Comparison of ENCODE assay signal across 24 mouse cellular contexts in genomic region chr7:19745971-19746370, GRCm38 (mm10). TPM values are rescaled to one million over a fixed set of nuclear protein-coding genes. Genes with fewer than 3 reads are reported as not detected.
A peak's percentile ranks its signal among the peaks of the same experiment; 100 is the strongest.
DNase-seq lines count a peak whose midpoint lies in the region; ATAC-seq and TF ChIP-seq lines count a peak whose summit lies in the region.
"Had no signal": no experiment of that assay in that cellular context is flagged by ENCODE, and none has a peak within 500 bp of the region (broad histone marks: within the 10 kb centered on the region; RNA-seq: fewer than 3 reads in every experiment).

No protein-coding gene starts in this region.

- WGBS in heart, adult 2 months: 64% methylated on average over 10 of the region's 10 CpGs
- WGBS in kidney, embryonic 15.5 days: 65% methylated on average over 8 of the region's 10 CpGs
- 88% methylated on average over 8 of the region's 10 CpGs for WGBS in spleen, adult 2 months

- no peak for TF ChIP-seq EP300 in heart, adult 2 months (IDR thresholded peaks at IDR 0.05; ENCODE audit: insufficient read depth, low read depth, low read length)

- H3K9ac ChIP-seq in heart, adult 2 months (ENCODE audit: low read depth, low read length): no peak overlapping the region
- no peak overlapping the region for H3K9ac ChIP-seq in kidney, embryonic 15.5 days
- H3K9ac ChIP-seq: embryonic facial prominence, embryonic 15.5 days; liver, embryonic 14.5 days; midbrain, embryonic 12.5 days had no signal

- peak overlapping the region; percentile 41; the same call in 1 of the 2 replicates for H3K27ac ChIP-seq in heart, adult 2 months
- peak overlapping the region; percentile 83; the same call in 1 of the 2 replicates for H3K27ac ChIP-seq in kidney, embryonic 15.5 days
- H3K27ac ChIP-seq in spleen, adult 2 months (ENCODE audit: insufficient read depth, low read length): 0 out of 2 replicates have a peak overlapping the region, but pooled peaks have one; percentile 18
- H3K27ac ChIP-seq: embryonic facial prominence, embryonic 15.5 days; liver, embryonic 14.5 days had no signal

- H3K79me2 ChIP-seq in heart, adult 2 months (replicated peaks; ENCODE audit: control insufficient read depth, insufficient read depth, low read length): no peaks in the 10 kb centered on the region; the same call in 1 of the 2 replicates

- ATAC-seq in kidney, embryonic 15.5 days (replicated peaks; ENCODE audit: low FRiP score): no peak
- ATAC-seq: forebrain, embryonic 16.5 days; hindbrain, postnatal 0 days had no signal

- H3K27me3 ChIP-seq in heart, adult 2 months (ENCODE audit: control insufficient read depth, insufficient read depth, low read length): no peaks in the 10 kb centered on the region
- no peaks in the 10 kb centered on the region for H3K27me3 ChIP-seq in kidney, embryonic 15.5 days
- H3K27me3 ChIP-seq in spleen, adult 2 months (ENCODE audit: control insufficient read depth, insufficient read depth, low read length): peaks cover 4% of the 10 kb centered on the region
- H3K27me3 ChIP-seq: embryonic facial prominence, embryonic 15.5 days; limb, embryonic 13.5 days; midbrain, embryonic 12.5 days had no signal

- intact Hi-C loops in heart, adult 2 months (cut with DNase I): no loop called here

- peaks cover 3% of the 10 kb centered on the region; the same call in 1 of the 2 replicates for H3K36me3 ChIP-seq in heart, adult 2 months (ENCODE audit: control insufficient read depth, insufficient read depth, low read length)
- peaks cover 33% of the 10 kb centered on the region for H3K36me3 ChIP-seq in kidney, embryonic 15.5 days
- no peaks in the 10 kb centered on the region for H3K36me3 ChIP-seq in spleen, adult 2 months (ENCODE audit: control insufficient read depth, insufficient read depth, low read length)

- H3K4me2 ChIP-seq in kidney, embryonic 15.5 days: peak overlapping the region; percentile 88

- DNase-seq in heart, adult 2 months: no peak
- DNase-seq in heart, adult 8-10 months (ENCODE audit: low spot score): no peak
- DNase-seq in kidney, postnatal 36 days: no peak
- no peak for DNase-seq in spleen, adult 2 months (ENCODE audit: low read depth in 1 of 2, low spot score in 2 of 2)
- DNase-seq in spleen, postnatal 10 days (ENCODE audit: low spot score in 2 of 2): no peak
- DNase-seq in testis, postnatal 14 days (ENCODE audit: low spot score): peak; percentile 80
- DNase-seq: adrenal gland, adult 8-10 months; cerebellum, adult 11-12 months; cerebellum, postnatal 14 days; heart, postnatal 36 days; kidney, adult 8-10 months; right cerebral cortex, postnatal 25 days; thymus, postnatal 36 days had no signal

- no peak for TF ChIP-seq CTCF in heart, adult 2 months (IDR thresholded peaks at IDR 0.05)
- no peak for TF ChIP-seq CTCF in spleen, adult 2 months (IDR thresholded peaks at IDR 0.05; ENCODE audit: extremely low read depth, insufficient read depth, insufficient read length, insufficient replicate concordance)

- H3K9me3 ChIP-seq in kidney, embryonic 15.5 days (replicated peaks): no peaks in the 10 kb centered on the region
- H3K9me3 ChIP-seq: embryonic facial prominence, embryonic 15.5 days; limb, embryonic 13.5 days; midbrain, embryonic 12.5 days had no signal

- H3K4me3 ChIP-seq in heart, adult 2 months: no peak overlapping the region
- no peak overlapping the region for H3K4me3 ChIP-seq in kidney, embryonic 15.5 days (replicated peaks)
- no peak overlapping the region for H3K4me3 ChIP-seq in spleen, adult 2 months (ENCODE audit: extremely low read depth, insufficient read depth, insufficient read length)
- H3K4me3 ChIP-seq: embryonic facial prominence, embryonic 15.5 days; limb, embryonic 13.5 days; midbrain, embryonic 12.5 days; myocyte had no signal

- TF ChIP-seq POLR2A in heart, adult 2 months (IDR thresholded peaks at IDR 0.05; ENCODE audit: insufficient read depth, low read depth, low read length): no peak
- TF ChIP-seq POLR2A in spleen, adult 2 months (IDR thresholded peaks at IDR 0.05; ENCODE audit: low read depth, low read length): no peak

- H3K4me1 ChIP-seq in heart, adult 2 months (ENCODE audit: control insufficient read depth, insufficient read depth, low read length): peaks cover 18% of the 10 kb centered on the region
- peaks cover 82% of the 10 kb centered on the region for H3K4me1 ChIP-seq in kidney, embryonic 15.5 days
- H3K4me1 ChIP-seq in spleen, adult 2 months (ENCODE audit: control insufficient read depth, insufficient read depth, insufficient read length): no peaks in the 10 kb centered on the region; the same call in 1 of the 2 replicates

RNA-seq across cellular contexts. Expression of gene Nectin2, which starts 4.3 kb away (rescaled TPM):
- 10 to 100 TPM; 30.2 to 41.4 TPM for total RNA-seq in heart, adult 2 months (2021)
- 29.4 and 30.7 TPM in 2 replicates for polyA plus RNA-seq in heart, adult 2 months (2012; rRNA removed)
- total RNA-seq in heart, adult 8-10 months (2022): 10 to 100 TPM; 24.8 to 37.3 (median 34.9) TPM
- polyA plus RNA-seq in kidney, embryonic 15.5 days (2015; fragmentation: Nextera tagmentation; extraction: Ambion mirVana): 130 and 138 TPM in 2 replicates
- 23.3 and 24.4 TPM in 2 replicates for polyA plus RNA-seq in spleen, adult 2 months (2012; rRNA removed)

RNA-seq across cellular contexts. Expression of gene Bcam, which starts 24.8 kb away (rescaled TPM):
- 100 to 1,000 TPM; 190 to 214 TPM for total RNA-seq in heart, adult 2 months (2021)
- 240 and 262 TPM in 2 replicates for polyA plus RNA-seq in heart, adult 2 months (2012; rRNA removed)
- total RNA-seq in heart, adult 8-10 months (2022): 100 to 1,000 TPM; 185 to 199 (median 197) TPM
- 244 and 257 TPM in 2 replicates for polyA plus RNA-seq in kidney, embryonic 15.5 days (2015; fragmentation: Nextera tagmentation; extraction: Ambion mirVana)
- 30.1 and 39.8 TPM in 2 replicates for polyA plus RNA-seq in spleen, adult 2 months (2012; rRNA removed)
- total RNA-seq: neutrophil, adult 5-6 weeks had no signal

RNA-seq across cellular contexts. Expression of gene Tomm40, which starts 30.7 kb away (rescaled TPM):
- 10 to 100 TPM; 92.7 to 98.2 TPM for total RNA-seq in heart, adult 2 months (2021)
- 81.9 and 91.2 TPM in 2 replicates for polyA plus RNA-seq in heart, adult 2 months (2012; rRNA removed)
- 100 to 1,000 TPM in 1 of 4 experiments, 10 to 100 TPM in 3; 94.0 to 101 (median 99.2) TPM for total RNA-seq in heart, adult 8-10 months (2022)
- polyA plus RNA-seq in kidney, embryonic 15.5 days (2015; fragmentation: Nextera tagmentation; extraction: Ambion mirVana): 168 and 177 TPM in 2 replicates
- 51.1 and 66.8 TPM in 2 replicates for polyA plus RNA-seq in spleen, adult 2 months (2012; rRNA removed)

RNA-seq across cellular contexts. Expression of gene Apoe, which starts 47.0 kb away (rescaled TPM):
- total RNA-seq in heart, adult 2 months (2021): 100 to 1,000 TPM; 278 to 293 TPM
- 456 and 519 TPM in 2 replicates for polyA plus RNA-seq in heart, adult 2 months (2012; rRNA removed)
- 100 to 1,000 TPM; 172 to 309 (median 253) TPM for total RNA-seq in heart, adult 8-10 months (2022)
- 259 and 340 TPM in 2 replicates for polyA plus RNA-seq in kidney, embryonic 15.5 days (2015; fragmentation: Nextera tagmentation; extraction: Ambion mirVana)
- 1,613 and 1,762 TPM in 2 replicates for polyA plus RNA-seq in spleen, adult 2 months (2012; rRNA removed)

RNA-seq across cellular contexts. Expression of gene Cblc, which starts 50.6 kb away (rescaled TPM):
- under 1 TPM; 0.63 to 0.77 TPM for total RNA-seq in heart, adult 2 months (2021)
- polyA plus RNA-seq in heart, adult 2 months (2012; rRNA removed): 0.41 and 1.2 TPM in 2 replicates
- under 1 TPM in 2 of 4 experiments, not detected in 2; 0.37 to 0.76 TPM for total RNA-seq in heart, adult 8-10 months (2022)
- 8.3 and 9.1 TPM in 2 replicates for polyA plus RNA-seq in kidney, embryonic 15.5 days (2015; fragmentation: Nextera tagmentation; extraction: Ambion mirVana)
- polyA plus RNA-seq in spleen, adult 2 months (2012; rRNA removed): 1.4 TPM in 2 replicates
- total RNA-seq: hindbrain, postnatal 0 days; layer of hippocampus, postnatal 14 days had no signal
- polyA plus RNA-seq: C2C12; forebrain, embryonic 16.5 days had no signal

Comparison
In these comparisons a context has a peak if more than half of its experiments do, and no peak if none do; other contexts are left out.
1. H3K27ac ChIP-seq: peak in every context shown above with its lines; median percentile 83 in kidney, embryonic 15.5 days; 41 in heart, adult 2 months; 18 in spleen, adult 2 months.